Mouse (Mus musculus) lung, adult 2 months (tissue): ENCODE data around the gene Ryr3.

ENCODE experiments used
- CTCF ChIP-seq: fragments of 200-500 bp; IDR thresholded peaks from 2 replicates; pipeline ENCODE4 v1.5.1; 2011; ENCODE audit warnings: mild to moderate bottlenecking, low read length, control low read depth; ENCODE audit not compliant: insufficient read depth
- POLR2A ChIP-seq: fragments of 200-500 bp; IDR thresholded peaks from 2 replicates; pipeline ENCODE4 v1.6.1; 2011; ENCODE audit warnings: low read depth, mild to moderate bottlenecking, control low read depth, low read length, borderline replicate concordance; ENCODE audit errors: extremely low read depth

DNA sequence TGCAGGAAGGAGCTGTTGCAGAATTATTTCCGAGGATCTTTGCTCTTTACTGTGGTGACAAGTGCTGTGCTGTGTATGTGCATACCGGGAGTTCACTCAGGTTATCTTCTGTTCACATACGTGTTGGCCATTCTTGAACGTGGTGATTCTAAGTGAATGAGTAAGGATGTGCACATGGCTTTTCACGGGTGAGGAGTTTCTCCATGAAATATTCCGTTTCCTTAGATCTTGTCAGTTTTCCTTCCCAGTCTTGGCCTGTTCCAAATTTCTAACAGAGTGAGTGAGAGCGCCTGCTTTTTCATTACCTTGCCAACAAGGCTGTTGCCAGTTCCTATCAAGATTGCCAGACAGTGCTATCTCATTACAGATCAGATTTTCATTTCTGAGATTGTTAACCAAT is 625.9 kb downstream of the Ryr3 start:
- no peak for TF ChIP-seq CTCF
- TF ChIP-seq POLR2A, result no peak
